Mouse (Mus musculus) bone marrow macrophage, adult 2 months (primary cell): Measurements from ENCODE around the gene Sema4c.

ENCODE experiments used
- CTCF ChIP-seq: IDR thresholded peaks from 2 replicates; pipeline ENCODE4 v1.5.1; 2012; ENCODE audit warnings: low read depth, mild to moderate bottlenecking, low read length, moderate library complexity
- POLR2A ChIP-seq: IDR thresholded peaks from 2 replicates; pipeline ENCODE4 v1.6.1; 2012; ENCODE audit warnings: mild to moderate bottlenecking, low read depth, low read length, borderline replicate concordance

DNA sequence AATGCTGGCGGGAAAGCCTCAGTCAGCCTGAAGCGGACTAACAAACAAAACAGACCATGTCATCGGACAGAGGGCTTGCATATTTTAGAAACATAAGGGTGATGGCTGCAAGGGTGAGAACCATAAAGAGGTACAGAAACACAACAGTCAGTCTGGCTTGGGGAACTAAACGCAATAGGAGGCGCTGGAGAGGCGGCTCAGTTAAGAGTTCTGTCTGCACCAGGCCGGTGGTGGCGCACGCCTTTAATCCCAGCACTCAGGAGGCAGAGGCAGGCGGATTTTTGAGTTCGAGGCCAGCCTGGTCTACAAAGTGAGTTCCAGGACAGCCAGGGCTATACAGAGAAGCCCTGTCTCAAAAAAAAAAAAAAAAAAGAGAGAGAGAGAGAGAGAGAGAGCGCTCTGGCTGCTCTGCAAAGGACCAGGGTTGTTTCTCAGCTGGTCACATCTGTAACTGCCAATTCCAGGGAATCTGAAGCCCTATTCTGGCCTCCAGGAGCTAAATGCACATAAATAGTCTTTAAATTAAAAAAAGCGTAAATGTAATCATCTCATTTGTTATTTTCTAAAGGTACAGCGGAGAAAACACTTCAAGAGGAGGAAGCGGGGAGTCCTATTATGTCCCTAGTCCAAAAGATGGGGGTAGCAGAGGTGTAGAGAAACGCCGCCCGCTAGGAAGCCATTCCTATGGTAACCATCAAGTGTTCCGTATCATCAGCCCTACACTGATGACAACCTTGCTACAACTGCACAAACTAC is 12.1 kb downstream of the Sema4c start:
- TF ChIP-seq CTCF (no peak), POLR2A (no peak)
